Mouse (Mus musculus): ENCODE measurements around the gene Olfr1033.
"Not testable (repeated sequence)": the region's sequence is repeated elsewhere in the genome, so short reads cannot be mapped to it uniquely, and the experiment has no call there.

Olfr1033 gene

GRCm38 (mm10) chr2:86020406-86020805 is at the start of gene Olfr1033:
Gene Olfr1033 (plus strand): TSS chr2:86020633.
- not testable (repeated sequence) for DNase-seq (ENCODE audit: low read depth, low spot score)

- DNase-seq (ENCODE audit: low read depth, low spot score): no peak
Observed at GRCm38 (mm10) chr2:85973595-85973994, 46.8 kb upstream of the Olfr1033 start, which contains the start of gene Olfr1029. Gene Olfr1029 (plus strand): TSS chr2:85973895.

- no peak for DNase-seq (ENCODE audit: low read depth, low spot score)
Observed at GRCm38 (mm10) chr2:85978976-85979375, 41.5 kb upstream of the Olfr1033 start, which contains the start of gene Olfr1030. Gene Olfr1030 (plus strand): TSS chr2:85979276.

- no peak for DNase-seq (ENCODE audit: low read depth, low spot score)
Observed at GRCm38 (mm10) chr2:85990004-85990403, 30.4 kb upstream of the Olfr1033 start, which contains the start of gene Olfr1031. Gene Olfr1031 (plus strand): TSS chr2:85990304.

GRCm38 (mm10) chr2:86005240-86005639 is 15.2 kb upstream of the Olfr1033 start, which contains the start of gene Olfr1032:
Gene Olfr1032 (plus strand): TSS chr2:86005540.
- DNase-seq (ENCODE audit: low read depth, low spot score): no peak

- DNase-seq (ENCODE audit: low read depth, low spot score): not testable (repeated sequence)
Observed at GRCm38 (mm10) chr2:86021518-86021917, 1.1 kb downstream of the Olfr1033 start.

- no peak for DNase-seq (ENCODE audit: low read depth, low spot score)
Observed at GRCm38 (mm10) chr2:86045561-86045960, 25.1 kb downstream of the Olfr1033 start, which contains the start of gene Olfr1034. Gene Olfr1034 (plus strand): TSS chr2:86045861.

GRCm38 (mm10) chr2:86050777-86051176 is 30.3 kb downstream of the Olfr1033 start:
- not testable (repeated sequence) for DNase-seq (ENCODE audit: low read depth, low spot score)

GRCm38 (mm10) chr2:86063766-86064165 is 43.3 kb downstream of the Olfr1033 start:
- DNase-seq (ENCODE audit: low read depth, low spot score): not testable (repeated sequence)

- no peak for DNase-seq (ENCODE audit: low read depth, low spot score)
Observed at GRCm38 (mm10) chr2:86070189-86070588, 49.8 kb downstream of the Olfr1033 start.

GRCm38 (mm10) chr2:86073692-86074091 is 53.3 kb downstream of the Olfr1033 start, which contains the start of gene Olfr1036:
Gene Olfr1036 (plus strand): TSS chr2:86073992.
- DNase-seq (ENCODE audit: low read depth, low spot score): not testable (repeated sequence)

GRCm38 (mm10) chr2:86080478-86080877 is 60.0 kb downstream of the Olfr1033 start:
- not testable (repeated sequence) for DNase-seq (ENCODE audit: low read depth, low spot score)

GRCm38 (mm10) chr2:86087285-86087684 is 66.9 kb downstream of the Olfr1033 start, which contains the start of gene Olfr1037:
Gene Olfr1037 (minus strand): TSS chr2:86087385.
- no peak for DNase-seq (ENCODE audit: low read depth, low spot score)
